Mouse (Mus musculus): Measurements from ENCODE around the gene Utrn. TPM values are rescaled to one million over a fixed set of nuclear protein-coding genes. Genes with fewer than 3 reads are reported as not detected.

Gene Utrn
- total and polyA plus RNA-seq, 3 experiments, result 9.4 to 115 (median 71.5) TPM

GRCm38 (mm10) chr10:12406338-12407110, 462.6 kb downstream of the Utrn start:
- peaks cover 65% of the 10 kb centered on the region for H3K36me3 ChIP-seq (replicated peaks)
- H3K9me3 ChIP-seq (replicated peaks), result no peaks in the 10 kb centered on the region
- DNase-seq (ENCODE audit: low spot score), result no peak
- TF ChIP-seq GATA2 (IDR thresholded peaks at IDR 0.05; ENCODE audit: borderline replicate concordance, low read depth, low read length), result no peak
- TF ChIP-seq GATA1 (IDR thresholded peaks at IDR 0.05; ENCODE audit: borderline replicate concordance, low read length), result no peak
- TF ChIP-seq CTCF (IDR thresholded peaks at IDR 0.05; ENCODE audit: low read depth, low read length), result no peak
- TF ChIP-seq TAL1 (conservative IDR thresholded peaks at IDR 0.05; ENCODE audit: low read depth, low read length), result no peak
- TF ChIP-seq POLR2AphosphoS5 (IDR thresholded peaks at IDR 0.05; ENCODE audit: insufficient replicate concordance, low read depth, low read length), result no peak
- no peaks in the 10 kb centered on the region for H3K27me3 ChIP-seq (ENCODE audit: insufficient read depth, low read length)
- H3K4me1 ChIP-seq (ENCODE audit: insufficient read depth, low read depth, low read length), result no peaks in the 10 kb centered on the region
- H3K4me3 ChIP-seq (ENCODE audit: low read depth, low read length), result no peak overlapping the region
- ATAC-seq (ENCODE audit: extremely low read depth, insufficient number of reproducible peaks, low FRiP score, poor library complexity, severe bottlenecking), result no peak

- ATAC-seq (ENCODE audit: extremely low read depth, insufficient number of reproducible peaks, low FRiP score, poor library complexity, severe bottlenecking) (no peak), DNase-seq (ENCODE audit: low spot score) (no peak)
- peaks cover 42% of the 10 kb centered on the region for H3K36me3 ChIP-seq (replicated peaks)
- H3K9me3 ChIP-seq (replicated peaks), result no peaks in the 10 kb centered on the region
- H3K27me3 ChIP-seq (ENCODE audit: insufficient read depth, low read length), result no peaks in the 10 kb centered on the region
- H3K4me1 ChIP-seq (ENCODE audit: insufficient read depth, low read depth, low read length), result no peaks in the 10 kb centered on the region
- TF ChIP-seq GATA2 (IDR thresholded peaks at IDR 0.05; ENCODE audit: borderline replicate concordance, low read depth, low read length) (no peak), POLR2AphosphoS5 (IDR thresholded peaks at IDR 0.05; ENCODE audit: insufficient replicate concordance, low read depth, low read length) (no peak), TAL1 (conservative IDR thresholded peaks at IDR 0.05; ENCODE audit: low read depth, low read length) (no peak), CTCF (IDR thresholded peaks at IDR 0.05; ENCODE audit: low read depth, low read length) (no peak), GATA1 (IDR thresholded peaks at IDR 0.05; ENCODE audit: borderline replicate concordance, low read length) (no peak)
- no peak overlapping the region for H3K4me3 ChIP-seq (ENCODE audit: low read depth, low read length)
Observed at GRCm38 (mm10) chr10:12399450-12399849, 469.7 kb downstream of the Utrn start.

GRCm38 (mm10) chr10:12380139-12380538, 489.0 kb downstream of the Utrn start:
- Histone ChIP-seq H3K4me1 (ENCODE audit: insufficient read depth, low read depth, low read length) (no peaks in the 10 kb centered on the region), H3K27me3 (ENCODE audit: insufficient read depth, low read length) (no peaks in the 10 kb centered on the region), H3K36me3 (replicated peaks) (peaks cover 8% of the 10 kb centered on the region), H3K9me3 (replicated peaks) (no peaks in the 10 kb centered on the region), H3K4me3 (ENCODE audit: low read depth, low read length) (no peak overlapping the region)
- TF ChIP-seq CTCF (IDR thresholded peaks at IDR 0.05; ENCODE audit: low read depth, low read length), result no peak
- TF ChIP-seq POLR2AphosphoS5 (IDR thresholded peaks at IDR 0.05; ENCODE audit: insufficient replicate concordance, low read depth, low read length), result no peak
- TF ChIP-seq GATA2 (IDR thresholded peaks at IDR 0.05; ENCODE audit: borderline replicate concordance, low read depth, low read length), result no peak
- TF ChIP-seq TAL1 (conservative IDR thresholded peaks at IDR 0.05; ENCODE audit: low read depth, low read length), result no peak
- no peak for TF ChIP-seq GATA1 (IDR thresholded peaks at IDR 0.05; ENCODE audit: borderline replicate concordance, low read length)
- ATAC-seq (ENCODE audit: extremely low read depth, insufficient number of reproducible peaks, low FRiP score, poor library complexity, severe bottlenecking) (no peak), DNase-seq (ENCODE audit: low spot score) (no peak)

GRCm38 (mm10) chr10:12379123-12379522, 490.0 kb downstream of the Utrn start:
- H3K9me3 ChIP-seq (replicated peaks), result no peaks in the 10 kb centered on the region
- no peaks in the 10 kb centered on the region for H3K27me3 ChIP-seq (ENCODE audit: insufficient read depth, low read length)
- H3K4me3 ChIP-seq (ENCODE audit: low read depth, low read length), result no peak overlapping the region
- H3K4me1 ChIP-seq (ENCODE audit: insufficient read depth, low read depth, low read length), result no peaks in the 10 kb centered on the region
- TF ChIP-seq GATA1 (IDR thresholded peaks at IDR 0.05; ENCODE audit: borderline replicate concordance, low read length) (no peak), POLR2AphosphoS5 (IDR thresholded peaks at IDR 0.05; ENCODE audit: insufficient replicate concordance, low read depth, low read length) (no peak), TAL1 (conservative IDR thresholded peaks at IDR 0.05; ENCODE audit: low read depth, low read length) (no peak), CTCF (IDR thresholded peaks at IDR 0.05; ENCODE audit: low read depth, low read length) (no peak), GATA2 (IDR thresholded peaks at IDR 0.05; ENCODE audit: borderline replicate concordance, low read depth, low read length) (no peak)
- ATAC-seq (ENCODE audit: extremely low read depth, insufficient number of reproducible peaks, low FRiP score, poor library complexity, severe bottlenecking) (no peak), DNase-seq (ENCODE audit: low spot score) (no peak)
- H3K36me3 ChIP-seq (replicated peaks), result peaks cover 5% of the 10 kb centered on the region

- H3K27me3 ChIP-seq (ENCODE audit: insufficient read depth, low read length), result no peaks in the 10 kb centered on the region
- no peak for ATAC-seq (ENCODE audit: extremely low read depth, insufficient number of reproducible peaks, low FRiP score, poor library complexity, severe bottlenecking)
- no peak for DNase-seq (ENCODE audit: low spot score)
- no peaks in the 10 kb centered on the region for H3K4me1 ChIP-seq (ENCODE audit: insufficient read depth, low read depth, low read length)
- H3K9me3 ChIP-seq (replicated peaks), result no peaks in the 10 kb centered on the region
- peaks cover 2% of the 10 kb centered on the region for H3K36me3 ChIP-seq (replicated peaks)
- H3K4me3 ChIP-seq (ENCODE audit: low read depth, low read length), result no peak overlapping the region
- no peak for TF ChIP-seq GATA2 (IDR thresholded peaks at IDR 0.05; ENCODE audit: borderline replicate concordance, low read depth, low read length)
- no peak for TF ChIP-seq CTCF (IDR thresholded peaks at IDR 0.05; ENCODE audit: low read depth, low read length)
- TF ChIP-seq TAL1 (conservative IDR thresholded peaks at IDR 0.05; ENCODE audit: low read depth, low read length), result no peak
- no peak for TF ChIP-seq POLR2AphosphoS5 (IDR thresholded peaks at IDR 0.05; ENCODE audit: insufficient replicate concordance, low read depth, low read length)
- no peak for TF ChIP-seq GATA1 (IDR thresholded peaks at IDR 0.05; ENCODE audit: borderline replicate concordance, low read length)
Observed at GRCm38 (mm10) chr10:12377727-12378126, 491.4 kb downstream of the Utrn start.

- TF ChIP-seq CTCF (IDR thresholded peaks at IDR 0.05; ENCODE audit: low read depth, low read length) (no peak), POLR2AphosphoS5 (IDR thresholded peaks at IDR 0.05; ENCODE audit: insufficient replicate concordance, low read depth, low read length) (no peak), GATA2 (IDR thresholded peaks at IDR 0.05; ENCODE audit: borderline replicate concordance, low read depth, low read length) (no peak), GATA1 (IDR thresholded peaks at IDR 0.05; ENCODE audit: borderline replicate concordance, low read length) (no peak), TAL1 (conservative IDR thresholded peaks at IDR 0.05; ENCODE audit: low read depth, low read length) (no peak)
- DNase-seq (ENCODE audit: low spot score) (no peak), ATAC-seq (ENCODE audit: extremely low read depth, insufficient number of reproducible peaks, low FRiP score, poor library complexity, severe bottlenecking) (no peak)
- Histone ChIP-seq H3K27me3 (ENCODE audit: insufficient read depth, low read length) (no peaks in the 10 kb centered on the region), H3K36me3 (replicated peaks) (no peaks in the 10 kb centered on the region), H3K4me3 (ENCODE audit: low read depth, low read length) (no peak overlapping the region), H3K9me3 (replicated peaks) (no peaks in the 10 kb centered on the region), H3K4me1 (ENCODE audit: insufficient read depth, low read depth, low read length) (no peaks in the 10 kb centered on the region)
Observed at GRCm38 (mm10) chr10:12376015-12376414, 493.1 kb downstream of the Utrn start.
